Mouse (Mus musculus) effector memory CD4-positive, alpha-beta T cell, adult 5 months (primary cell): ENCODE results near the gene Olfr678. TPM values are rescaled to one million over a fixed set of nuclear protein-coding genes. Genes with fewer than 3 reads are reported as not detected.

Experiments
- polyA plus RNA-seq: library from polyadenylated mRNA; unstranded; fragments of 100-300 nt; shearing (Covaris generic); gene quantifications from one replicate; pipeline ENCODE4 v1.2.1, GENCODE M21; 2017

Olfr678 gene
- polyA plus RNA-seq = not detected

GRCm38 (mm10) chr7:105064175-105064574, at the start of gene Olfr678:
Olfr678 (plus strand) TSS chr7:105064475.

GRCm38 (mm10) chr7:105028360-105028759, 35.9 kb upstream of the Olfr678 start, which contains the start of gene Olfr675:
Olfr675 (minus strand) TSS chr7:105028460.

GRCm38 (mm10) chr7:105032398-105032797, 31.9 kb upstream of the Olfr678 start, which contains the start of gene Olfr676:
Olfr676 (plus strand) TSS chr7:105032698.

GRCm38 (mm10) chr7:105080905-105081304, 16.6 kb downstream of the Olfr678 start, which contains the start of gene Olfr679:
Olfr679 (plus strand) TSS chr7:105081205.

GRCm38 (mm10) chr7:105092717-105093116, 28.4 kb downstream of the Olfr678 start, which contains the start of gene Olfr680-ps1:
Olfr680-ps1 (minus strand) TSS chr7:105092817.

GRCm38 (mm10) chr7:105116536-105116935, 52.3 kb downstream of the Olfr678 start, which contains the start of gene Olfr681:
Olfr681 (plus strand) TSS chr7:105116836.

Other genes with a start within 250 kb of the Olfr678 start
- gene Usp17lb, start 221.9 kb upstream of the Olfr678 start, polyA plus RNA-seq = not detected
- not detected for gene Usp17la, start 207.5 kb upstream of the Olfr678 start, polyA plus RNA-seq
- not detected for gene Olfr665, start 186.4 kb upstream of the Olfr678 start, polyA plus RNA-seq
- gene Olfr666, start 168.5 kb upstream of the Olfr678 start, polyA plus RNA-seq = not detected
- not detected for gene Olfr667, start 143.0 kb upstream of the Olfr678 start, polyA plus RNA-seq
- not detected for gene Olfr668, start 136.4 kb upstream of the Olfr678 start, polyA plus RNA-seq
- 0.16 TPM for gene Olfr669, start 130.2 kb upstream of the Olfr678 start, polyA plus RNA-seq
- gene Olfr670, start 101.9 kb upstream of the Olfr678 start, polyA plus RNA-seq = 0.12 TPM
- 0.26 TPM for gene Olfr671, start 85.3 kb upstream of the Olfr678 start, polyA plus RNA-seq
- not detected for gene Olfr672, start 62.4 kb upstream of the Olfr678 start, polyA plus RNA-seq
- not detected for gene Olfr675, start 36.0 kb upstream of the Olfr678 start, polyA plus RNA-seq
- not detected for gene Olfr676, start 31.8 kb upstream of the Olfr678 start, polyA plus RNA-seq
- gene Olfr677, start 13.1 kb upstream of the Olfr678 start, polyA plus RNA-seq = not detected
- not detected for gene Olfr679, start 16.7 kb downstream of the Olfr678 start, polyA plus RNA-seq
- not detected for gene Olfr680-ps1, start 28.3 kb downstream of the Olfr678 start, polyA plus RNA-seq
- gene Olfr681, start 52.4 kb downstream of the Olfr678 start, polyA plus RNA-seq = not detected
- not detected for gene Olfr683, start 82.5 kb downstream of the Olfr678 start, polyA plus RNA-seq
- gene Olfr684, start 99.2 kb downstream of the Olfr678 start, polyA plus RNA-seq = not detected
- gene Olfr685, start 121.5 kb downstream of the Olfr678 start, polyA plus RNA-seq = not detected
- not detected for gene Olfr686, start 143.0 kb downstream of the Olfr678 start, polyA plus RNA-seq
- gene Olfr688, start 223.6 kb downstream of the Olfr678 start, polyA plus RNA-seq = not detected
- gene Olfr689, start 246.7 kb downstream of the Olfr678 start, polyA plus RNA-seq = 0.10 TPM